Mouse (Mus musculus) splenic B cell, adult 2 months (primary cell): ENCODE measurements at regions not wholly inside any gene's neighbourhood (a gene's known extent, or its start where the extent isn't known, plus 50 kb on each side); places are given as distances from the start of the nearest gene placed in this dataset.

Experiments used
- DNase-seq: peaks from one replicate; pipeline ENCODE4 v3.0.0-alpha.2; 2011; ENCODE audit warnings: low read depth, low spot score
- H3K27me3 ChIP-seq: 2 replicates; pipeline ENCODE4 v1.6.1; 2012; ENCODE audit warnings: mild to moderate bottlenecking, low read length, moderate library complexity, mixed read lengths; ENCODE audit not compliant: control insufficient read depth, poor library complexity, insufficient read depth, severe bottlenecking
- H3K36me3 ChIP-seq: 2 replicates; pipeline ENCODE4 v1.6.1; 2012; ENCODE audit warnings: mild to moderate bottlenecking, low read length, moderate library complexity, mixed read lengths; ENCODE audit not compliant: control insufficient read depth, poor library complexity, insufficient read depth, severe bottlenecking

GRCm38 (mm10) chr3:121874576-121874975, 59.5 kb upstream of the Abcd3 start:
- DNase-seq = no peak
- Histone ChIP-seq H3K36me3 (no peaks in the 10 kb centered on the region), H3K27me3 (no peaks in the 10 kb centered on the region)

DNA sequence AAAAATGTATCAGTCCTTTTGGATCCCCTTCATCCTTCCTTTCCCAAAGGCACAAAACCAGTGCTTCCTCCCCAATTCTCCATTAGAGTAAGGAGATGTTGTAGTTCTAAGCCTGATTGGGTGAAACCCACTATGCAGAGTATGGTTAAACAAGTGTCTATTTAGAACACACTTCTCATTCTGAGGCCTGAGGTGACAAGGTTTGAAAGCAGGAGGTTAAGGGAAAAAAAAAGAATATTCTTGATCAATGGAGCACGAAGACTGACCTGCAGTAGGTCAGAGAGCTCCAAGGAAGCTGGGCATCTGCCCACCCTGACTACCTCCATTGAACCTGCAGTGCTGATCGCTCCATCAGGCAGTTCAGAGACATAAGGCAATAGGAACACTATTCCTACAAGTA, 58.5 kb upstream of the Abcd3 start:
- no peaks in the 10 kb centered on the region for H3K36me3 ChIP-seq
- DNase-seq = no peak
- no peaks in the 10 kb centered on the region for H3K27me3 ChIP-seq

DNA sequence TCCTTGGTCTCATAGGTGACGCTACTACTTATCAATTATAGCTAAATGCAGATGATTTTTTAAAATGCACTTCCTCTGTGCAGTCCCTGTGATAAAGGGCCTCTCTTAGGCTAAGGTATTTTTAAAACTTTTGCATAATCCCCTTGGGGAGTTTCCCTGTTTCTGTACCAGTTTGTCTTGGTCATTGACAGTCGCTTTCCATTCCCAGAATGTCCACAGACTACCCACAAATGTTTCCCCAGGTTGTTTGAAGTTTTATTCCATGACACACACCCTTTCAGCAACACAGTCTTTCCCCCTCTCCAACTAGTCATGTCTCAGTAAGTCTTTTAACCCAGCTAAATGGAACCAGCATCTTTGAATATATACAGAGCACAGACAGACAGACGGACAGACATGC, 57.6 kb upstream of the Abcd3 start:
- DNase-seq = no peak
- Histone ChIP-seq H3K36me3 (no peaks in the 10 kb centered on the region), H3K27me3 (no peaks in the 10 kb centered on the region)

GRCm38 (mm10) chr3:121871795-121872194, 56.7 kb upstream of the Abcd3 start:
- no peak for DNase-seq
- Histone ChIP-seq H3K36me3 (no peaks in the 10 kb centered on the region), H3K27me3 (no peaks in the 10 kb centered on the region)

DNA sequence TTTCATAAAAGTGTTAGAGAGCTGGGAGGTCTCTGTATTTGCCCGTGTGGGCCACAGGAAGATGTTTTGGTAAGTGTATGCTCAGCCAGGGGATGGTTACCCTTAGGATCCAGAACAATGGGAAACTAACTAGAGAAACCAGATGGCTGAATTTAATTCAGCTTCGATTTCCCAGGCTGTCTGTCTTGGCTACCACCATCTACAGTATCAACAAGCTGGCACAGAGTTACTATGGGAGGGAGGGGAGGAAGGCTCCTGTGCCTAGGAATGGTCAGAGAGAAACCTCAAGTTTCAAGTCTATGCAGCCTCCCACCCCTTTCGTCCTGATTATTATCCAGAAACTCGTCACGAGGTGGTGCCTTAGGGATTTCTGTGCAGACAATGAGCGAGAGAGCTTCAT, 55.6 kb upstream of the Abcd3 start:
- Histone ChIP-seq H3K36me3 (no peaks in the 10 kb centered on the region), H3K27me3 (no peaks in the 10 kb centered on the region)
- no peak for DNase-seq

GRCm38 (mm10) chr3:121869694-121870093, 54.6 kb upstream of the Abcd3 start:
- Histone ChIP-seq H3K36me3 (no peaks in the 10 kb centered on the region), H3K27me3 (no peaks in the 10 kb centered on the region)
- no peak for DNase-seq

DNA sequence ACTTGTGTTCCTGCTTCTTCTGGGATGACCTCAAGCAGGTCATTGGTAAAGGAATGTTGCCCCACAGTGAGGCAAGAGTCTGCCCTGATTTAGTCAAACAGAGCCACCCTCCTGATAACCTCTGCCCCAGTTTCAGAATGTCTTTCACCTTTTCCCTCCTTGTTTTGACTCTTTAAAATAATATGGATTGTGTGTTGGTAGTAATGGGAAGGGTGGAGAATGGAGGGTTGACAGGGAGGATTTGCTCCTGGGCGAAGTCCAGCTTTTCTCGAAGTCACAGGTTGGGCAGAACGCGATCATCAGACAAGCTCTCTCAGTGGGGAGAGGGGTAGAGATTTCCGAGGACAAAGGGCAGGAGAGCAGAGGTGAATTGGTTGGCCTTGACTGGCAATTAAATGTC, 52.2 kb upstream of the Abcd3 start:
- Histone ChIP-seq H3K27me3 (no peaks in the 10 kb centered on the region), H3K36me3 (no peaks in the 10 kb centered on the region)
- DNase-seq = no peak

- no peaks in the 10 kb centered on the region for H3K36me3 ChIP-seq
- DNase-seq = no peak
- H3K27me3 ChIP-seq = no peaks in the 10 kb centered on the region
Measured at GRCm38 (mm10) chr3:121864734-121865445, 49.8 kb upstream of the Abcd3 start.
